Mouse (Mus musculus): ENCODE measurements around the gene 4930558K02Rik. TPM values are rescaled to one million over a fixed set of nuclear protein-coding genes. Genes with fewer than 3 reads are reported as not detected.

4930558K02Rik gene
- polyA plus RNA-seq, 1 experiment from 2014 or later = not detected

DNA sequence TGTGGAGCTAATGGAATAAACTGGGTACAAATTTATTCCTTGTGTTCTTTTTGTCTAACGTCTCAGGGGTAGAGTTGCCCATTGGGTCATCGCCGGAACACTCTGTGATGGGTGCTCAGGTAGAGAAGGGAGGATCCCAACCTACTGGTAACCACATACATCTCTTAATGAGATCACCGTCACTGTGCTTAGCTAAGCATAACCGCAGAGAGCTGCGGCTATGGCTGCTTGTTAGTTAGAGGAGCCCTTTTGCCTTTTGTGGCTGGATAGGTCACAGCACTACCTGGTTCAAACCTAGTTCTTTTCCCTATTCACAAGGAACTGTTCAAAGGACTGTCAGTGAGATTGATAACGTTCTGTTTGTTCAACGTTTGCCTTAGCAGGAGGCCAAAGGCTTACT is 70.4 kb downstream of the 4930558K02Rik start:
- H3K9ac ChIP-seq = no peak overlapping the region
- H3K36me3 ChIP-seq = no peaks in the 10 kb centered on the region
- 78% methylated on average over 8 of the region's 8 CpGs for WGBS
- no peaks in the 10 kb centered on the region for H3K4me1 ChIP-seq (replicated peaks)
- H3K9me3 ChIP-seq = no peaks in the 10 kb centered on the region
- no peaks in the 10 kb centered on the region for H3K27me3 ChIP-seq
- H3K27ac ChIP-seq (replicated peaks) = no peak overlapping the region
- H3K4me2 ChIP-seq = no peak overlapping the region
- ATAC-seq (ENCODE audit: low read depth) = no peak
- H3K4me3 ChIP-seq = no peak overlapping the region

DNA sequence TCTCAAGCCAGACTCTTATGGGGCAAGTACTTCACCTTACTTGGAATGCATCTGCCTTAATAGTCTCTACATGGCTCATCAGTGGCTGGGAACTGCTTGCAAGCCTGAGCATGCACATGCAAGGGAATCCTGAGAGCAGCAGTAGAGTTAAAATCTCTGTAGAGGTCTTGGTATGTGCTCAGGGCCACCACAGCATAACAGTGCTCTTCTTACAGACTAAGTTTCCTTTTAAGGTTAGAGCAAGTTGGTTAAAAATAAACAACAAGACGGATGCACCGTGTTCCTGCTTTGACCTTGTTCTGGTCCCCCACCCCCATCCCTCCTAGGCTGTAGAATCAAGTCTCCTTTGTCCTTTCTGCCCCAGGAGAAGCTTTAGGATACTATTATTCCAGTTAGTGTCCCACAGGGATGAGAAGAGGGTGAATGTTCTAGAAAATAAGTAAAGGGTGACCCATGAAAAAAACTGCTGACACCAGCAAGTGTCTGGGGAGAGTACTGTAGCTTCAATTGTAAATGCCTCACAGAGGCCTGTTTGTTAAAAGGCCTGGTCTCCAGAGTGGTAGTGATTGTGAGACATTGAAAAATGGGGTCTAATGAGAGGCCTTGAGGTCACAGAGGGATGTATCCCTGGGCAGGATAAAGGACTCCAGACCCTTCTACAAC is 71.5 kb downstream of the 4930558K02Rik start:
- 53% methylated on average over 2 of the region's 2 CpGs for WGBS
- no peak overlapping the region for H3K4me2 ChIP-seq
- no peak overlapping the region for H3K9ac ChIP-seq
- H3K27ac ChIP-seq (replicated peaks) = no peak overlapping the region
- no peak overlapping the region for H3K4me3 ChIP-seq
- no peaks in the 10 kb centered on the region for H3K4me1 ChIP-seq (replicated peaks)
- ATAC-seq (ENCODE audit: low read depth) = no peak
- H3K27me3 ChIP-seq = no peaks in the 10 kb centered on the region
- no peaks in the 10 kb centered on the region for H3K36me3 ChIP-seq
- no peaks in the 10 kb centered on the region for H3K9me3 ChIP-seq

DNA sequence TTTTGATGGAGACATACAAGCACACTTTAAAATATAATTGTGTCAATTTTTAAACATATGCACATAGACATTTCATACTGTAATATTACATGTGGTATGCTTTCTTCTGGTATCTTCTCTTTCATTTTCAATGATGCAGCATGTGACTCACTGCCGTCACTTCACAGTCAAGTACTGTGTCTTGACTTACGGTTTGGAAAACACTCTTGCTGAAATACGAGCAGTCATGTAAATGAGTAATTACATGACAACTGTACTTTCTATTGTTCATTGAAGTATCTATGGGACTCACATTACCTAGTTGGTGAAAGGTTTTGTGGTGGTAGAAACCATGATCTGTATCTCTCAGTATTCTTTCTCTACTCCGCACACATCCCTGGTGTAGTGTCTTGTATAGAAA is 72.3 kb downstream of the 4930558K02Rik start:
- Histone ChIP-seq H3K4me2 (no peak overlapping the region), H3K27me3 (no peaks in the 10 kb centered on the region), H3K4me3 (no peak overlapping the region), H3K36me3 (no peaks in the 10 kb centered on the region), H3K9ac (no peak overlapping the region), H3K9me3 (no peaks in the 10 kb centered on the region), H3K4me1 (replicated peaks) (no peaks in the 10 kb centered on the region), H3K27ac (replicated peaks) (no peak overlapping the region)
- whole genome bisulfite sequencing = 86% methylated on average over 4 of the region's 4 CpGs
- ATAC-seq (ENCODE audit: low read depth) = no peak

DNA sequence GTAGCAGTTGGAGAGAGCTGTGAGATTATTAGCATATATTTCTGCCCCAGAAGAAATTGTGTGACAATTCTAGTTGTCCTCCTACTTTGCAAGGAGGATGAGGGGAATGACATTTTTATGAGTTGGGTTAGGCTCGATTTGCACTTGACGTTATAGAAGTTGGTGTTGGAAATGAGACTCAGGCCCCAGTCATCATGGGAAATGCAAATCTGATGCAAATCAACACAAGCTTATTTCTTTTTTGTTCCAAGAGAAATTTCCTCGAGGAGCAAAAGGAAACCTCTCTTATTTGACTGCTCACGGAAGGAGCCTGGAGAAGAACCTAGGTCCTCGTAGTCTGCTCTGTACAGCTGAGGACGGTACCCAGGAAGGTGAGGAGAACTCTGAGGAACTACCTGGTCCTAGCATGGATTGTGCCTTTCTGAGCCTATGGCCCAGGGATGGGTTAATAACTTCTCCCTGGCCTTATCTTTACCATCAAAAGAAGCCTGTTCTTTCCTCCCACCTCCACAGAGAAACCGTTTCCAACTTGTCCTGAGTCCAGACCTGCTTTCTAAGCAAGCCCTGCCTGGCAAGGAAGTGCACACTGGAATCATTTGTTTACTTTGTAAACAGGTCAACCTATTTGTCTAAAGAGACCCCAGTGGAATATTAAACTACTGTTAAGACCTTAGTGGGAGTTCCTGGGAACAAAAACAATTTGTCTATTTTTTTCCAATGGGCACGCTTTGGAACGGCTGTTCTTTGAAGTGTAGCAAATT is 76.6 kb downstream of the 4930558K02Rik start:
- H3K27me3 ChIP-seq = no peaks in the 10 kb centered on the region
- no peaks in the 10 kb centered on the region for H3K4me1 ChIP-seq (replicated peaks)
- no peaks in the 10 kb centered on the region for H3K9me3 ChIP-seq
- no peak for ATAC-seq (ENCODE audit: low read depth)
- no peak overlapping the region for H3K9ac ChIP-seq
- 78% methylated on average over 9 of the region's 9 CpGs for WGBS
- no peak overlapping the region for H3K4me3 ChIP-seq
- no peaks in the 10 kb centered on the region for H3K36me3 ChIP-seq
- H3K4me2 ChIP-seq = no peak overlapping the region
- H3K27ac ChIP-seq (replicated peaks) = no peak overlapping the region

DNA sequence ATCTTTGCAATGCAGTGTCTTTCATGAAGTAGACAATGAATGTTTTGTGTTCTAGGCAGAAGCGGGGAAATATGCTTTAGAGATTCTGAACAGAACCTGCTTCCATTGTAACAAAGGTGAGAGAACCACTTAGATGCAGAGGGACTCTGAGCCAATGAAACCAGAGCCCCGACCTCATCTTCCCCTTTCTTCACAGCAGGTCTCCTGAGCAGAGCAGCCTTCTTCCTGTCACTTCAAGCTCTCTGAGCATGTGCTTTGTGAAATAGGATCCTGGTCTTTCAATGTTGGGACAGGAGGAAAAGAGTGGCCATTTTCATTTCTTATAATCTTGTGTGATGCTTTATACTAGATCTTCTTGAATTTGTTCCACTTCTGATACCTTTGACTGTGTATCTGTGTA is 79.3 kb downstream of the 4930558K02Rik start:
- Histone ChIP-seq H3K9me3 (no peaks in the 10 kb centered on the region), H3K36me3 (no peaks in the 10 kb centered on the region), H3K4me2 (no peak overlapping the region), H3K9ac (no peak overlapping the region), H3K4me3 (no peak overlapping the region), H3K27ac (replicated peaks) (no peak overlapping the region), H3K27me3 (no peaks in the 10 kb centered on the region), H3K4me1 (replicated peaks) (no peaks in the 10 kb centered on the region; the same call in 1 of the 2 replicates)
- ATAC-seq (ENCODE audit: low read depth) = no peak
- WGBS = 58% methylated on average over 2 of the region's 2 CpGs

DNA sequence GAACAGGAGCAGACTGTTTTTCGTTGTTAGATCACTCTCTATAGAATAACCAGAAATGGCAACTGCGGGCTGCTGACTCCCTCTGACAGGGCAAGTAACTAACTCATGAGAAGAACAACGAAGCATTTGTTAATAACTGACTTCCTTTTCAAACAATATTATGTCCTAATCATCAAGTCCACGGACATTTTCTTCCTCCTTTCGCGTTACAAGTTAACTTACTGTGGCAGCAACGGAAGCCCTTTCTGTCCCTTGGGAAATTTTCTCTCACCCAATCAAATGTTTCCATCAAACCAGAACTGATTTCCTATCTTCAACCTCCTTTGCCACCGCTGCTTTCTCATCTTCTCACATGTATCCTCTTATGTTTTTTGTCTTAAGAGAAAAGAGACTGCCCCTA is 82.2 kb downstream of the 4930558K02Rik start:
- Histone ChIP-seq H3K4me3 (no peak overlapping the region), H3K4me1 (replicated peaks) (no peaks in the 10 kb centered on the region; the same call in 1 of the 2 replicates), H3K27ac (replicated peaks) (no peak overlapping the region), H3K27me3 (no peaks in the 10 kb centered on the region), H3K9me3 (no peaks in the 10 kb centered on the region), H3K4me2 (no peak overlapping the region), H3K36me3 (no peaks in the 10 kb centered on the region), H3K9ac (no peak overlapping the region)
- no peak for ATAC-seq (ENCODE audit: low read depth)
- WGBS = 79% methylated on average over 8 of the region's 8 CpGs

DNA sequence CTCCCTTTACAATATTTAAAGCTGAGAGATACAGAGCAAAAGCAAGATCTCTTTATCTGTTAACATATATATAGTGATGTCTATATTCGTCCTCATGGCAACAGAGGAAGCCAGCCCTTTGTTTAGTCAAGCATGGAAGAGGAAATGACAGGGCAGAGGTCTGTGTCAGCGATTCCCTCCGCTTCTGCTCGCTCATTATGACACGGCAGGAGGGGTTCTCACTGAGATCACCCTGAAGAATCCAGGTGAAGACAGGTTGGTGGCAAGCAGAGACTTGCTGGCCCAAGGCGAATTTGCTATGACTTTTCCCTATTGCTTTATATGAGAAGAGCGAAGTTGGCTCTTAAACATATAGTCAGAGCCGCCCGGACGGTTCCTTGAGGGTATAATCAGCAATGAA is 83.3 kb downstream of the 4930558K02Rik start:
- H3K4me3 ChIP-seq = no peak overlapping the region
- H3K9me3 ChIP-seq = no peaks in the 10 kb centered on the region
- ATAC-seq (ENCODE audit: low read depth) = no peak
- H3K27me3 ChIP-seq = no peaks in the 10 kb centered on the region
- H3K4me2 ChIP-seq = no peak overlapping the region
- H3K9ac ChIP-seq = no peak overlapping the region
- WGBS = 81% methylated on average over 10 of the region's 10 CpGs
- no peaks in the 10 kb centered on the region for H3K36me3 ChIP-seq
- H3K4me1 ChIP-seq (replicated peaks) = no peaks in the 10 kb centered on the region; the same call in 1 of the 2 replicates
- no peak overlapping the region for H3K27ac ChIP-seq (replicated peaks)

DNA sequence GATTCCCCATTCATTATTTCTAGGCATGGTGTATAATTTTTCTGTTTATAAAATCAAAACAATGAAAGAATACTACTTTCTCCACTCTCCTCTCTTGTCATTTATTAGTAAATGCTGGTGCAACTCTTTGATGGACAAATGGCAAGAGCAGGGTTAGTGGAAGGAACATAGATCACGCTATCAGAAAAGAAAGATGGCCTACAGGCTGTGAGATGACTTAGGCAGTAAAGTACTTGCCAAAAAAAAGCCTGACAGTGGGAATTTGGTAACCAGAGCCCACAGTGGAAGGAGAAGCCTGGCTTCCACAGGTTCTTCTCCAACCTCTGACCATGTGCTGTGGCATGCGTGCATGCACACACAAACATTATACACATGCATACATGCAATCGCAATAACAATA is 84.4 kb downstream of the 4930558K02Rik start:
- no peaks in the 10 kb centered on the region for H3K9me3 ChIP-seq
- ATAC-seq (ENCODE audit: low read depth) = no peak
- WGBS = 96% methylated on average over 3 of the region's 3 CpGs
- no peak overlapping the region for H3K4me3 ChIP-seq
- H3K27me3 ChIP-seq = no peaks in the 10 kb centered on the region
- no peak overlapping the region for H3K4me2 ChIP-seq
- no peaks in the 10 kb centered on the region for H3K36me3 ChIP-seq
- H3K27ac ChIP-seq (replicated peaks) = no peak overlapping the region
- no peaks in the 10 kb centered on the region; the same call in 1 of the 2 replicates for H3K4me1 ChIP-seq (replicated peaks)
- H3K9ac ChIP-seq = no peak overlapping the region

DNA sequence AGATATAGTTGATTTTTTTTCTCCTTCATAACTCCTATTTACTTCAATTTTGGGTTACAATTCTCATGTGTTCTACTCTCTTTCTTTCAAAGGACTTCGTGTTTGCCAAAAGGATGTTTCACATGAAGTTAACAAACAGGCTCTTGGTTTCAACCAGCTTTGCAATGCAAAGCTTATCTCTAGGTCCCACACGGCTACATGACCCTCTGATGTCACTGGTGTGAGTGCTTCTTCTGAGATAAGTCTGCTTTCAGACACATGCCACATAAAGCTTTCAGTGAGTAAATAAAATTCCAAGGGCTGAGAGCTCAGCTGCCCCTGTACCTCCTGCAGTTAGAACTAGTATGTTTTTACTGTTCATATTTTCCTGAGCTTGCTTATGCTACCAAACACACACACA is 84.9 kb downstream of the 4930558K02Rik start:
- H3K4me3 ChIP-seq = no peak overlapping the region
- H3K9me3 ChIP-seq = no peaks in the 10 kb centered on the region
- no peaks in the 10 kb centered on the region for H3K36me3 ChIP-seq
- no peak for ATAC-seq (ENCODE audit: low read depth)
- H3K4me2 ChIP-seq = no peak overlapping the region
- no peak overlapping the region for H3K27ac ChIP-seq (replicated peaks)
- no peaks in the 10 kb centered on the region; the same call in 1 of the 2 replicates for H3K4me1 ChIP-seq (replicated peaks)
- 69% methylated on average over 2 of the region's 2 CpGs for WGBS
- no peak overlapping the region for H3K9ac ChIP-seq
- H3K27me3 ChIP-seq = no peaks in the 10 kb centered on the region

DNA sequence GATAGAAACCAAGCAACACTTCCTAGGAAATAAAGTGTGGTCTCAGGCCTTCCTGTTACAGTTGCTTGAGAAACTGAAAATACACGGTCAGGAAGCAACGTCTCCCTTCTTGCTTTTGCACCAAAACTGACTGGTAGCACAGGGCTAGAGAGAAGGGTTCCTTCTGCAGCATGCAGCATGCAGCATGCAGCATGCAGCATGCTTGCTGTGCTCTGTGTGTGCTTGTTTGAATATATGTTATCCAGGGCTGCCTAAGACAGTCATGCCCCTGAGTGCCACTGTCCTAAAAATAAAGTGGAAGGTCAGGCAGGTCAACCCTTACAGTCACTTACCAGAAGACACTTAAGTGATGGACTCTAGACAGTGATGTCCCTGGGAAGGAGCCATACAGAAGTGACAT is 85.3 kb downstream of the 4930558K02Rik start:
- H3K27ac ChIP-seq (replicated peaks) = no peak overlapping the region

More for the DNA sequence above, 85.3 kb downstream of the 4930558K02Rik start:
- no peaks in the 10 kb centered on the region; the same call in 1 of the 2 replicates for H3K4me1 ChIP-seq (replicated peaks)
- H3K36me3 ChIP-seq = no peaks in the 10 kb centered on the region
- ATAC-seq (ENCODE audit: low read depth) = no peak
- H3K4me2 ChIP-seq = no peak overlapping the region
- H3K9me3 ChIP-seq = no peaks in the 10 kb centered on the region
- H3K9ac ChIP-seq = no peak overlapping the region
- no peaks in the 10 kb centered on the region for H3K27me3 ChIP-seq
- H3K4me3 ChIP-seq = no peak overlapping the region
- 86% methylated on average over 2 of the region's 2 CpGs for WGBS

All from neural tube, embryonic 13.5 days (tissue).